Mouse (Mus musculus) intestine, embryonic 16.5 days (tissue): ENCODE measurements around the gene Atp8a1. TPM values are rescaled to one million over a fixed set of nuclear protein-coding genes. Genes with fewer than 3 reads are reported as not detected.

Source experiments
- ATAC-seq: fragments of 200-750 bp; cut with Nextera tagmentation; 2 replicates; pipeline ENCODE4 v1.8.0; 2017; ENCODE audit warnings: moderate TSS enrichment, moderate library complexity
- H3K27ac ChIP-seq: fragments of 300-500 bp; sonication (generic); 2 replicates; pipeline ENCODE4 v1.5.1; 2014; ENCODE audit warnings: mild to moderate bottlenecking, low read length
- H3K27me3 ChIP-seq: fragments of 300-500 bp; sonication (generic); replicated peaks from 2 replicates; pipeline ENCODE4 v1.6.1; 2014; ENCODE audit warnings: low read length, control low read depth, mixed read lengths; ENCODE audit not compliant: control insufficient read depth, insufficient read depth
- H3K36me3 ChIP-seq: fragments of 300-500 bp; sonication (generic); 2 replicates; pipeline ENCODE4 v1.6.1; 2014; ENCODE audit warnings: low read length, control low read depth; ENCODE audit not compliant: control insufficient read depth, insufficient read depth
- H3K4me1 ChIP-seq: fragments of 300-500 bp; sonication (generic); 2 replicates; pipeline ENCODE4 v1.6.1; 2014; ENCODE audit warnings: low read length, control low read depth, mixed read lengths; ENCODE audit not compliant: control insufficient read depth, insufficient read depth
- H3K4me2 ChIP-seq: fragments of 300-500 bp; sonication (generic); 2 replicates; pipeline ENCODE4 v1.6.1; 2014; ENCODE audit warnings: low read depth, low read length, control low read depth
- H3K4me3 ChIP-seq: fragments of 300-500 bp; sonication (generic); 2 replicates; pipeline ENCODE4 v1.5.1; 2014; ENCODE audit warnings: mild to moderate bottlenecking, low read length
- H3K9ac ChIP-seq: fragments of 300-500 bp; sonication (generic); 2 replicates; pipeline ENCODE4 v1.6.1; 2014; ENCODE audit warnings: low read depth, low read length
- H3K9me3 ChIP-seq: fragments of 300-500 bp; sonication (generic); 2 replicates; pipeline ENCODE4 v1.6.1; 2016; ENCODE audit warnings: low read length, control low read depth; ENCODE audit not compliant: control insufficient read depth
- WGBS: fragments of 180-500 bp; shearing (Covaris S2); extraction: QIAGEN DNeasy Blood & Tissue Kit; methylation state at CpG from one replicate; pipeline ENCODE4 v1.1.7; 2014; 5-methylcytosine and 5-hydroxymethylcytosine counted together
- polyA plus RNA-seq: library from polyadenylated mRNA; unstranded; fragments of >200 nt; fragmentation: Nextera tagmentation; extraction: Ambion mirVana; gene quantifications from 2 replicates; pipeline ENCODE4 v1.2.1, GENCODE M21; 2015

The Atp8a1 gene
- polyA plus RNA-seq, 1 experiment from 2014 or later: 13.1 TPM

- ATAC-seq: no peak
- H3K4me3 ChIP-seq: no peak overlapping the region
- 96% methylated on average over 7 of the region's 7 CpGs for WGBS
- no peak overlapping the region for H3K9ac ChIP-seq
- H3K27me3 ChIP-seq: no peaks in the 10 kb centered on the region
- no peak overlapping the region for H3K4me2 ChIP-seq
- H3K27ac ChIP-seq: no peak overlapping the region
- peaks cover 2% of the 10 kb centered on the region; the same call in 1 of the 2 replicates for H3K4me1 ChIP-seq
- H3K9me3 ChIP-seq: no peaks in the 10 kb centered on the region
- no peaks in the 10 kb centered on the region for H3K36me3 ChIP-seq
Measured at GRCm38 (mm10) chr5:67701641-67702040, 145.6 kb downstream of the Atp8a1 start.

GRCm38 (mm10) chr5:67699418-67699817 is 147.8 kb downstream of the Atp8a1 start:
- no peak for ATAC-seq
- no peaks in the 10 kb centered on the region for H3K27me3 ChIP-seq
- H3K36me3 ChIP-seq: no peaks in the 10 kb centered on the region
- H3K9ac ChIP-seq: no peak overlapping the region
- 93% methylated on average over 1 of the region's 1 CpGs for WGBS
- H3K9me3 ChIP-seq: no peaks in the 10 kb centered on the region
- no peak overlapping the region for H3K4me3 ChIP-seq
- H3K4me2 ChIP-seq: no peak overlapping the region
- H3K4me1 ChIP-seq: peaks cover under 1% of the 10 kb centered on the region; the same call in 1 of the 2 replicates
- no peak overlapping the region for H3K27ac ChIP-seq

GRCm38 (mm10) chr5:67698176-67698575 is 149.1 kb downstream of the Atp8a1 start:
- 92% methylated on average over 3 of the region's 3 CpGs for WGBS
- Histone ChIP-seq H3K9ac (no peak overlapping the region), H3K4me1 (no peaks in the 10 kb centered on the region), H3K27ac (no peak overlapping the region), H3K9me3 (no peaks in the 10 kb centered on the region), H3K36me3 (no peaks in the 10 kb centered on the region), H3K4me3 (no peak overlapping the region), H3K4me2 (no peak overlapping the region), H3K27me3 (no peaks in the 10 kb centered on the region)
- ATAC-seq: no peak

DNA sequence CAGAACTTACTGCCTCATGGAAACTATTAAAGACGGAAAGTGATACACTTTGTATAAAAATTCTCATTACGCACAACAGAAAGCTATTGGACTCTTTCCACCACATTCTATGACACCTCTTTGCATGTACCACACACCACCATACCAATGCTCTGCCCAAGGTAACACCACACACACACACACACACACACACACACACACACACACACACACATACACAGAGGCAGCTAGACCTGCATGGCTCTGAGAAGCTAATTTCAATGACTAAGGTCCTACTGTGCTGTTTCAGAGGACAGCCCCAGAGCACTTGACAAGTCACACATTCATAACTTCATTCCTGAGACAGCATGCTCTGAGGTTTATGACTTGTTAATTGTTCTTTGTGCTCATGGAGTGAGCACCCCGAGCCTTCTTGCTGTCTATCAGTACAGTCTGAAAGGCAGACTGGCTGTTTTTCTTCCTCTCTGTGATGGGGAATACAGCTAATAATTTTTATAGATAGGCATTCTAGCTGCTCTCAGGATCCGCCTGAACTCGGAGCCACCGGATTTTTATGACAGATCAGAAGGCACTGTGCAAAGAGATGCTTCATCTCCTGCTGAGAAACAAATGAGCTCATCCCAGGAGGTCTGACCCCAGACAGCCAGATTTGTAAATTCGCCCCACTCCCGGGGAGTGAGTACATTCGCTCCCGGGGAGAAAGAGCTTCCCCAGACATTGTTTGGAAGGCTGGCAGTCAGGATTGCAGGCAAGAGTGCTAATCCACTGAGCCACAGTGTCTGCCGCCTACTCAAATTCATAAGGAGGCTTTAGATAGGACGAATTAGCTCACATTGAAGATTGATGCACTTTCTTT is 150.3 kb downstream of the Atp8a1 start:
- no peak overlapping the region for H3K4me2 ChIP-seq

GRCm38 (mm10) chr5:67695055-67695710 is 152.1 kb downstream of the Atp8a1 start:
- no peak overlapping the region for H3K4me2 ChIP-seq
- no peak overlapping the region for H3K27ac ChIP-seq
- ATAC-seq: no peak
- H3K36me3 ChIP-seq: no peaks in the 10 kb centered on the region
- H3K4me1 ChIP-seq: no peaks in the 10 kb centered on the region
- no peak overlapping the region for H3K9ac ChIP-seq
- H3K9me3 ChIP-seq: no peaks in the 10 kb centered on the region
- 84% methylated on average over 14 of the region's 14 CpGs for WGBS
- no peak overlapping the region for H3K4me3 ChIP-seq
- no peaks in the 10 kb centered on the region for H3K27me3 ChIP-seq

More for the DNA sequence above, 150.3 kb downstream of the Atp8a1 start:
- Histone ChIP-seq H3K4me3 (no peak overlapping the region), H3K4me1 (no peaks in the 10 kb centered on the region), H3K36me3 (no peaks in the 10 kb centered on the region), H3K27ac (no peak overlapping the region), H3K27me3 (no peaks in the 10 kb centered on the region), H3K9ac (no peak overlapping the region), H3K9me3 (no peaks in the 10 kb centered on the region)
- peak; percentile 26; the same call in 1 of the 2 replicates for ATAC-seq
- 29% methylated on average over 12 of the region's 12 CpGs for WGBS

DNA sequence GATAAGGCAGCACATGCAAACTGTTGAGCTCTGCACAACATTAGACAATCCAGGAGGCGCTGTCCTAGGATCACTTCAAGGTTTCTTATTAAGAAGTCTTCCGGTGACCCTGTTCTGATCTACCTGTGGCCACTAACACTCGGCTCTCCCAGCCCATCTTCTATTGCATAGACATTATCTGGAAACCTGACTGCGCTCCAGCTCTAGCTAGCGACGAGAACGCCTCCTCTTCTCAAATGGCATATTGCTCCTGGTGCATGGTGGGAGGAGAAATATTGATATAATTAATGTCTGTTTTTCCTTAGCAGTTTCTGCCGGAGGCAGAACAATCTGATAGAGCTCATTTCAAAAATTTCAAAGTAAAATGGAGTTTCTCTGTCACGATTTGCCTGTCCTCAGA is 156.9 kb downstream of the Atp8a1 start:
- H3K9me3 ChIP-seq: no peaks in the 10 kb centered on the region
- no peaks in the 10 kb centered on the region for H3K36me3 ChIP-seq
- 90% methylated on average over 9 of the region's 9 CpGs for WGBS
- H3K27me3 ChIP-seq: no peaks in the 10 kb centered on the region
- H3K4me3 ChIP-seq: no peak overlapping the region
- no peak overlapping the region for H3K27ac ChIP-seq
- H3K4me2 ChIP-seq: no peak overlapping the region
- H3K9ac ChIP-seq: no peak overlapping the region
- ATAC-seq: no peak
- no peaks in the 10 kb centered on the region for H3K4me1 ChIP-seq

- no peak overlapping the region for H3K27ac ChIP-seq
- H3K27me3 ChIP-seq: no peaks in the 10 kb centered on the region
- no peak for ATAC-seq
- H3K9me3 ChIP-seq: no peaks in the 10 kb centered on the region
- no peak overlapping the region for H3K4me3 ChIP-seq
- H3K4me1 ChIP-seq: no peaks in the 10 kb centered on the region
- H3K4me2 ChIP-seq: no peak overlapping the region
- H3K9ac ChIP-seq: no peak overlapping the region
- WGBS: 89% methylated on average over 8 of the region's 8 CpGs
- no peaks in the 10 kb centered on the region for H3K36me3 ChIP-seq
Measured at GRCm38 (mm10) chr5:67688001-67688400, 159.2 kb downstream of the Atp8a1 start.

DNA sequence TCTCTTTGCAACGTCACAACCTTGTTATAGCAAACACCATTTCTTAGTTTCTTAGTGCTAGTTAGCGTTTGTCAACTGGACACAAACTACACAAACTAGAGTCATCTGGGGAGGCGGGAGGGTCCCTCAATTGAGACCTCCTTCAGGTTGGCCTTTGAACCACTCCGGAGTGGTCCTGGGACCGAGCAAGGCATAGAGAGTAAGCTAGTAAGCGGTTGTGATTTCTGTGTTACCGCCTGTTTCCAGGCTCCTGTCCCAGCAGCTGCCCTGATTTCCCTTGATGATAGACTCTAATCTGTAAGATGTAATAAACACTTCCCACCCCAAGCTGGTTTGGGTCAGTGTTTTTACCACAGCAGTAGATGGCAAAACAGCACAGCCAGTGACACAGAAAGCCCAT is 161.3 kb downstream of the Atp8a1 start:
- no peaks in the 10 kb centered on the region for H3K4me1 ChIP-seq
- no peak overlapping the region for H3K27ac ChIP-seq
- WGBS: 86% methylated on average over 7 of the region's 7 CpGs
- H3K9ac ChIP-seq: no peak overlapping the region
- H3K36me3 ChIP-seq: no peaks in the 10 kb centered on the region
- H3K9me3 ChIP-seq: no peaks in the 10 kb centered on the region
- H3K4me3 ChIP-seq: no peak overlapping the region
- no peak overlapping the region for H3K4me2 ChIP-seq
- H3K27me3 ChIP-seq: no peaks in the 10 kb centered on the region
- ATAC-seq: no peak

DNA sequence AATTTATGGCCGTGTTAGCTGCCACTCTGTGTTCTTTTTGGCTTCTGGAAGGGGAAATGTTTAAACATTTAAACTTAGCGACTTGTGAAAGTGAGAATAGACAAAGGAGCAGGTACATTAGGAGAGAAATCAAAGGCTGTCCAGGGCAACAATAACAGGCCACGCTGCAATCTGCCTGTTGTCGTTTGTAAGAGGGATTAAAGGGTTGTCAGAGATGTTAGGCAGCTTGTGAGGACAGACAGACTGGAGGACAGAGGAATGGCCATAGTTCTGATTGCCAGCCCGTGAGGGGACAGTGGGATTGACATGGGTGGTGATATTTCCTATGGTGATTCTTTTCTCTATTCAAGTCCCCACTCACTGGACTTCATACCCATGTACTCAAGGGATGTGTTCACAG is 161.8 kb downstream of the Atp8a1 start:
- Histone ChIP-seq H3K27ac (no peak overlapping the region), H3K36me3 (no peaks in the 10 kb centered on the region), H3K4me1 (no peaks in the 10 kb centered on the region), H3K9me3 (no peaks in the 10 kb centered on the region), H3K27me3 (no peaks in the 10 kb centered on the region), H3K4me3 (no peak overlapping the region), H3K4me2 (no peak overlapping the region), H3K9ac (no peak overlapping the region)
- no peak for ATAC-seq
- 52% methylated on average over 5 of the region's 5 CpGs for WGBS
